Mouse (Mus musculus): ENCODE measurements around the gene Siae. TPM values are rescaled to one million over a fixed set of nuclear protein-coding genes. Genes with fewer than 3 reads are reported as not detected.

Siae gene
- polyA plus RNA-seq (2012), result 0.56 and 0.59 TPM in 2 replicates

GRCm38 (mm10) chr9:37554838-37555748 lies at the start of gene Siae:
Gene Siae (plus strand): TSS chr9:37555698.

GRCm38 (mm10) chr9:37527396-37528224 lies 27.9 kb upstream of the Siae start, which contains the start of gene Esam:
Gene Esam (plus strand): TSS chr9:37528078.

GRCm38 (mm10) chr9:37539170-37540025 lies 16.1 kb upstream of the Siae start, which contains the start of gene Vsig2:
Gene Vsig2 (plus strand): TSS chr9:37539255.

GRCm38 (mm10) chr9:37552536-37553293 lies 2.8 kb upstream of the Siae start, which contains the start of gene Nrgn:
Gene Nrgn (minus strand): TSS chr9:37552904.

DNA sequence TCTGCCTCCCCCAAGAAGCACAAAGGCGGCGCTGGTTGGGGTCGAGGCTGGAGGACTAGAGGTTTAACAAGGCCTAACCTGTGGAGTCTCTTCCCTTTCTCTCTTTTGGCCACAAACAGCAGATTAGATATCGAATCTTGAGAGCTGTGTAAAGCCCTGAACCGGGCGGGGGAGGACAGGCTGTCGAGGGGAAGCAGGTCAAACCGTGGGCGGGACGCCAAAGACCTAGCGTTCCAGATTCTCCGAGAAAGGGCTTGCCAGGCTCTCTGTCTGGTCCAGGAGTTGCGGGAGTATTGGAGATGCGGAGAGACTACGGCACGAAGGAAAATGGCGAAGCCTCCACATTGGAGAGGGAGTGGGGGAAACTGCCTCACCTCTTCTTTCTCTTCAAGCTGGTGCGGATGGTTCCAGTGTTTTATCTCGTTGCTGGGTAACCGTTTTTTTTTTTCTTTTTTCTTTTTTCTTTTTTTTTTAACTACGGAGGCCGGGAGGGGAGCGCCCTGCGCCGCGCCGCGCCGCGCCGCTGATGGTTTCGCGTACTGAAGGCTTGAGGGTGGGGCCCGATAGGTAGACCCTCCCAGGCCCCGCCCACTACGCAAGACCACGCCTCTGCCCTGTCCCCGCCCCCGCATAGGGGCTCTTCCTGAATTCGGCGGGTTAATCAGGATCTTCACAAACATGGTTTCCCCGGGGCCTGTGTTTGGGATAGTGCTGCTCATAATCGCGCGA lies 57.8 kb downstream of the Siae start, which contains the start of gene Spa17:
Gene Spa17, minus strand, starts transcription at position 541 of the 729 bp plus-strand sequence.

GRCm38 (mm10) chr9:37656931-37657481 lies 101.5 kb downstream of the Siae start, which contains the start of gene Tbrg1:
Gene Tbrg1 (minus strand): TSS chr9:37657312.

GRCm38 (mm10) chr9:37669115-37669514 lies 113.6 kb downstream of the Siae start, which contains the start of gene Panx3:
Gene Panx3 (minus strand): TSS chr9:37669235.

Other genes with a start within 250 kb of the Siae start
- gene Ccdc15, start 207.3 kb upstream of the Siae start, polyA plus RNA-seq (2012), result 8.4 and 13.5 TPM in 2 replicates
- 0.03 TPM in 1 of 2 replicates, not detected in the other for gene Hepacam, start 188.3 kb upstream of the Siae start, polyA plus RNA-seq (2012)
- gene Robo4, start 153.8 kb upstream of the Siae start, polyA plus RNA-seq (2012), result 1.9 and 3.5 TPM in 2 replicates
- 37.2 and 53.8 TPM in 2 replicates for gene Robo3, start 122.5 kb upstream of the Siae start, polyA plus RNA-seq (2012)
- 17.6 TPM in 2 replicates for gene Msantd2, start 66.4 kb upstream of the Siae start, polyA plus RNA-seq (2012)
- gene Esam, start 27.6 kb upstream of the Siae start, polyA plus RNA-seq (2012), result 0.96 and 2.6 TPM in 2 replicates
- 0.18 TPM in 1 of 2 replicates, not detected in the other for gene Vsig2, start 16.4 kb upstream of the Siae start, polyA plus RNA-seq (2012)
- gene Nrgn, start 2.8 kb upstream of the Siae start, polyA plus RNA-seq (2012), result 199 and 354 TPM in 2 replicates
- 4.3 and 4.6 TPM in 2 replicates for gene Spa17, start 58.0 kb downstream of the Siae start, polyA plus RNA-seq (2012)
- 41.9 and 49.5 TPM in 2 replicates for gene Tbrg1, start 101.6 kb downstream of the Siae start, polyA plus RNA-seq (2012)
- gene Panx3, start 113.5 kb downstream of the Siae start, polyA plus RNA-seq (2012), result not detected in 2 replicates
- gene Olfr160, start 160.6 kb downstream of the Siae start, polyA plus RNA-seq (2012), result not detected in 2 replicates
- not detected in 2 replicates for gene Olfr874, start 189.4 kb downstream of the Siae start, polyA plus RNA-seq (2012)
- gene Olfr875, start 216.2 kb downstream of the Siae start, polyA plus RNA-seq (2012), result not detected in 2 replicates
- not detected in 2 replicates for gene Olfr876, start 247.3 kb downstream of the Siae start, polyA plus RNA-seq (2012)